Mouse (Mus musculus): ENCODE data around the gene Sdk2.

Sdk2 gene

GRCm38 (mm10) chr11:114066951-114067762 is at the start of gene Sdk2:
Gene Sdk2, minus strand, starts transcription at chr11:114067046.
- DNase-seq, result peak; percentile 86

GRCm38 (mm10) chr11:114115077-114115476 is 48.2 kb upstream of the Sdk2 start:
- peak; percentile 54 for DNase-seq

DNA sequence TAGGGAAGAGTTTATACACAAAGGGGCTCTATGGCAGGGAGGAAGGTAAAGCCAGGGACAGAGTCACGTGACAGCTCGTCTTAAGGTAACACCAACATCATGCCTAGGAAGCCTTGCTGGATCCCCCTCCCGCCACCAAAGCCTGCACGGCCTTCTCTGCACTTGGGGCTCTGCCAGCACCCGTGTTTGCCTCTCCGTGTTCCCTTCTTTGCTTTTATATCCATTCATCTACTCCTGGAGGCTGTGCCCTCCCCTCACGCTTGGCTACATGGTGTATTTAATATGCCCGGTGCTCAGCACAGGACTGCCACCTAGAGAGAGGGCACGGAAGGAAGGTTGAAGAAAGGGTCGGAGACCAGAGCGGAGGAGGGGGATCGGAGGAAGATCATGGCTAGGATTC is 47.8 kb upstream of the Sdk2 start:
- no peak for DNase-seq

GRCm38 (mm10) chr11:114110851-114111250 is 44.0 kb upstream of the Sdk2 start:
- peak; percentile 78 for DNase-seq

DNA sequence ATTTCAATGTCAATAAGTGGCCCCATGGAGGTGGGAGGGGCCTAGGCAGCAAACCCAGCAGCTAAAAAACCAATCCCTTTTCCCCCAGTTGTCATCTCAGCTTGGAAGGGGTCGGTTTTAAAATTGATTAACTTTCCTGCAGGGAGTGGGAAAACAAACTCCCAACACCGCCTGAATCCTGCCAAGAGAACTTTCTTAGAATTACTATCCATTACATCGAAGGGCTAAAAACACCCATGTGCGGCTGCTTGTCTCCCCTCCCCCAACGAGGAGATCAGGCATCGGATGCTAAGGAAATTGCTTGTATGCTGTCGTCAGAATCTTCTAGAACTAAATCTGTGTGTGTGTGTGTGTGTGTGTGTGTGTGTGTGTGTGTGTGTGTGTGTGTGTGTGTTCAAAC is 26.8 kb upstream of the Sdk2 start:
- no peak for DNase-seq

DNA sequence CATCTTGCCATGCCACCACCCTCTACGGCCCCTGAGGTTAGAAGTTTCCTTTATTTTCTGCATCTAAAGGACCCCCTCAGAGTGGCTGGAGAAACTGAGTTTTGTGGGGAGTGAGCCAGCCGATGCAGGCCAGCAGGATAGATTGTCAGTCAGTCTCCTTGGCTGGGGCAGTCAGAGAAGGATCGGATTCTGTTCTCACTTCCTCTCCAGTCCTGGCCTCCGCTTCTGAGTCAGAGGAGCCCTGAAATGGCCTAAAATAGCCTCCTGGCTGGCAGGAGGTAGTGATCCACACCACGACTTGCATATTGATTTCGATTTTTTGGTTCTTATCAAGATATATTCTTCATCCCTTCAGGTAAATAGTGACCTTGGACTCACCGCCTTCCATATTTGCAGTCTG is 26.3 kb upstream of the Sdk2 start:
- DNase-seq, result no peak

DNA sequence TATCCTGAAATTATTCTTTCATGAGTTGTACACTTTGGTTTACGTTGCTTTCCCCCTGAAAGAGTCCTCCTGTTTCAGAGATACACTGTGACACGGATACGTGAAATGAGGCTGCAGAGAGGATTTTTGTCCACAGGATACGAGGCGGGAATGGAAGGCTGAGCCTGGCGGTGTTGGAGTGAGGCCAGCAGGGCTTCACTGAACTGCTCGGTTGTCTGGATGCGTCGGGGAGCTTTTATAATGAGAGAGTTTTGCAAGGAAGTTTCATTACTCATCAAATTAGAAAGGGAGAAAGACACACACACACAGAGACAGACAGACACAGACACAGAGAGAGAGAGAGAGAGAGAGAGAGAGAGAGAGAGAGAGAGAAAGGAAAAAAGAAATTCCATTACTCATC is 13.8 kb upstream of the Sdk2 start:
- DNase-seq, result peak; percentile 52

DNA sequence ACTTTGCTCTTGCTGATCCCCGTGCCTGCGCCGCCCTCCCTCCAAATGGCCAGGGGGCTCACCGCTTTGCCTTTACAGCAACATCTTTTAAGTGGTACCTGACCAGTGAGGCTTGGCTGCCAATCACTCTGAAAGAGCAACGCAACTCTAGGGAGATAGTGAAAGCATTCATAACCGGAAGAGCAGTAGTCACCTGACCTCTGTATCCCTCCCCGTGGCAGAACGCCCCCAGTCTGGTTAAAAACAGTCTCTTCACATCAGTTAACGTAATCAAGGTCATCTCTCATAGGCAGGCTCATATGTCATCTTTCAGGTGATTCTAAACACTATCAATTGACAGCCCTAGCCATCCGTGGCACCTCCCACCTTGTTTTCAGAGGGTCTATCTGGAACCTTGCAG is 5.8 kb upstream of the Sdk2 start:
- no peak for DNase-seq

DNA sequence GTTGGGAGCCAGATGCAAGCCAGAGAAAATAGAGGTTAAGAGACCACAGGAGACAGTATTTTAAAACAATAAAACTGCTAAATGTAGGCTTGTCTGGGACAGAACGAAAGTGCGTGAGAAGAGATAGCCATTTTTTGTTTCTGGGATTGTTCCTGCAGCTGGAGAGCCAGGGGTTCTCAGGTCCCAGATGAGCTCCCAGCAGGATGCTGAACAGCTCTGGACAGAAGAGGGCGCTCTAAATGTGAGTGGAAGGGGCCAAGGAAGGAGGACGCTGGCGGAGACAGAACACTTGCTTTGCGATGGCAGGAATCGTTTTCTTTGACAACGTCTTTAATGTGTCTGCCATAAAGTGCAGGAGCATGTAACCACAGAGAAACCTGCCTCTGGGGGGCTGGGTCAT is 5.2 kb upstream of the Sdk2 start:
- DNase-seq, result peak; percentile 67

- peak; percentile 30 for DNase-seq
These were observed 4.0 kb upstream of the Sdk2 start for GRCm38 (mm10) chr11:114070881-114071280.

- DNase-seq, result peak; percentile 18
These were observed 3.3 kb upstream of the Sdk2 start for GRCm38 (mm10) chr11:114070131-114070530.

- peak; percentile 91 for DNase-seq
These were observed 1.5 kb upstream of the Sdk2 start for GRCm38 (mm10) chr11:114068390-114068789.

GRCm38 (mm10) chr11:114066098-114066950 is 522 bp downstream of the Sdk2 start:
- peak; percentile 70 for DNase-seq

- DNase-seq, result peak; percentile 38
These were observed 1.2 kb downstream of the Sdk2 start for GRCm38 (mm10) chr11:114065596-114065995.

DNA sequence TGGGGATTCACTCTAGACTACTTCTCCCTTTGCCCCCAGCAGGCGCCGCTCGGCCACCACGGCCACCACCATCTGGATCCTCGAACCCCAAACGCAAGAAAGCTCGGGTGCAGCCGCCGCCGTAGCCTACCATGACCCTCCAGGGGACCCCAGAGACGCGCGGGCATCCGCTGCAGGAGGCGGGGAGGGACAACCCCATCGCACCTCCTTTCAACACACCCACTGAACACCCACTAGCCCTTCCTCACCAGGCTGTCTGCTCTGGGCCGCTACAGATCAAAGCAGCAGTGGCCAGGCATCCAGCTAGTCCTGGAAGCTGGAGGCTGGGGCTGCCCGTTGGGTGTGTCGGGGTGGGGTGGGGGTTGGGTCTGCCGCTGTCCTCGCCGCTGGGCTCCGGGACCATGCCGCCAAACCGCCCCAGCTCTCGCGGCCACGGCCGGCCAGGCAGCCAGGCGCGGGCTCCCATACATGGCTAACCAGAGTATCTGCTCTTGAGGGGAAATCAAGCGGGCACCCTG is 1.9 kb downstream of the Sdk2 start:
- peak; percentile 60 for DNase-seq

GRCm38 (mm10) chr11:114061946-114062345 is 4.9 kb downstream of the Sdk2 start:
- no peak for DNase-seq

DNA sequence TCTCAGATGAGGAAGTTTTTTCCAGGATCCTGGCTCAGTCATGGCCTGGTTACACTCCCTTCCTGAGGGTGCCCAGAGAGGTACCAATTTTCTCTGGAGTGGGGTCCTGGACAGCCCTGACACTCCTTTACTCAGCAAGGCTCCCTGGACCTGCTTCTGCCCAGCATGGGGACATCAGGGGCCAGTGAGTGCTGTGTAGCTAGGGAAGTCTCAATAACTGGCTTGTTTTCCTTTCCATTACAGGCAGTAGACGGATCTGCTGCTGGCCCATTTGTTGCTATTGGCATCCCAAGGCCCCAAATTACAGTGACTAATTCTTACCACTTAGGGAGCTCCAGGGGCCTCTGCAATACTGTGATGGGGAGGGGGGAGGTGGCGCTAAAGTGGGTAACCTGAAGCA is 5.6 kb downstream of the Sdk2 start:
- no peak for DNase-seq

- DNase-seq, result peak; percentile 68
These were observed 10.5 kb downstream of the Sdk2 start for GRCm38 (mm10) chr11:114056351-114056750.

DNA sequence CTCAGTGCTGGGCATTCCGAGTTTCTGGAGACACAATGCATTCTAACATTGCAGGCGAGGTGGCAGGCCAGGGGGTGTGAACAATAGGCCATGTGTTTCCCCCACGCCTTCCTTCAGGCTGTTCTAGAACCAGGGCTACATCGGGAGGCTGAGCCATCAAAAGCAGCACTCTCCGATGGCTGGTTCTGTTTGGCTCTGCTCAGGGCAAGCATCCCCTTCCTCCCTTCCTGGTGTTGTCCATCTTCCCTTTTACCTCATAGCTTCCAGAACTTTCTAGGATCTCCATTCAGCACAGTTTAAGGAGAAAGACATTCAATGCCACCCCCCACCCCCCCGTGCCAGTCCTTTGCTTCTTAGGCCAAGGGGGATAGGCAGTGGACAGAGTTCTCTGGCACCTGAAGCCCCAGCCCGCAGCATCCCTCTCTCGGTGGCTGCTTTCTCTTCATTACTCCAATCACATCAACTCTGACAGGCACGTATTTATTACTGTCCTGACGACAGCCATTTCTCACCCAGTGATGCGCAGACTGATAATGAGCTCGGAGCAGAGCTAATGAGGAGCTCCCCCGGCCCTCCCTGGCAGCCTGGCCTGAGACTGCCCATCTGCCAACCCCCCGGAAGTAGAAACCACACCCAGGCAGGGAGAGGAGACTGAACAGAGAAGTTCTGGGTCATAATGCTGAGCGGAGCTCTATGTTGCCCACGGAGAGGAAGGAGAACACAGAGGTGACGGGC is 12.1 kb downstream of the Sdk2 start:
- DNase-seq, result peak; percentile 99

GRCm38 (mm10) chr11:114051361-114051760 is 15.5 kb downstream of the Sdk2 start:
- DNase-seq, result peak; percentile 48

DNA sequence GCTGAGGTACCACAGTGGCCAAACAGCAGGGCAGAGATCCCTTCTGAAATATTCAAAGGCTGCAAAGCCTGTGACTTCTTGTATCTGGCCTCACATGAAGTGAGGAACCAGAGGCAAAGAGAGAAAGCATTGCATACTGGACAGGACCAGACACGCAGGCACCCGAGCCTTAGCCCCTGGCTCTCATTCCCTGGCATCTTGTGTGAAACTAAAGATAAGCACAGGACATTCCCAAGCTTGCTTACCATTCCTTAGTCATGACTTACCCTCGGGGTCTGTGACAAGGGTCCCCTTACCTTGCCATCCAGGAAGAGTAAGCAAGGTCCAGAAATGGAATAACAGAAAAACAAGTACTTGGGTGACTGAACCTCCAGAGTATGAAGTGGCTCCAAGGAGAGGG is 16.3 kb downstream of the Sdk2 start:
- DNase-seq, result no peak

- DNase-seq, result peak; percentile 63
These were observed 18.9 kb downstream of the Sdk2 start for GRCm38 (mm10) chr11:114047887-114048331.

DNA sequence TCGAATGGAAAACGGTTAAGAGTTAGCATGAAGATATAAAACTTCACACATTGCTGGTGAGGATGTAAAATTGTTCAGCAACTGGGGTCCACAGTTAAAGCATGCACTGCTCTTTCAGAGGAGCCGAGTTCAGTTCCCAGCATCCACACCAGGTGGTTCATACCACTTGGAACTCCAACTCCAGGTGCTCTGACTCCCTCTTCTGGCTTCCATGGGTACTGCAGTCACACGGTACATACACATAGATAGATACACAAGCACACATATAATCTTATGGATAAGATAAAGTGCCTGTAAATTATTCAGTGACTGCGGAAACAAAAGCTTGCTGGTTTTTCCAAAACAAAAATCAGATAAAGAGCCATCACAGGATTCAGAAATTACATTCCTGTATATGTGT is 19.9 kb downstream of the Sdk2 start:
- DNase-seq, result no peak

Measured in retina, postnatal 1 day (tissue).